Mouse (Mus musculus) kidney, adult 2 months (tissue): Measurements from ENCODE around the gene Fkbp5. TPM values are rescaled to one million over a fixed set of nuclear protein-coding genes. Genes with fewer than 3 reads are reported as not detected.
A peak's percentile ranks its signal among the peaks of the same experiment; 100 is the strongest.
"Not testable (repeated sequence)": the region's sequence is repeated elsewhere in the genome, so short reads cannot be mapped to it uniquely, and the experiment has no call there.

Experiments
- DNase-seq: peaks from one replicate; pipeline ENCODE4 v3.0.0; 2021
- H3K27ac ChIP-seq: fragments of 200-500 bp; 2 replicates; pipeline ENCODE4 v1.5.1; 2012; ENCODE audit warnings: low read depth, low read length, control low read depth, inconsistent platforms; ENCODE audit not compliant: insufficient read depth
- H3K27me3 ChIP-seq: fragments of 200-500 bp; replicated peaks from 2 replicates; pipeline ENCODE4 v1.6.1; 2012; ENCODE audit warnings: mild to moderate bottlenecking, moderate library complexity, low read length, inconsistent platforms; ENCODE audit not compliant: control insufficient read depth, insufficient read depth
- H3K36me3 ChIP-seq: fragments of 200-500 bp; 2 replicates; pipeline ENCODE4 v1.6.1; 2012; ENCODE audit warnings: mild to moderate bottlenecking, moderate library complexity, low read length, inconsistent platforms; ENCODE audit not compliant: control insufficient read depth, insufficient read depth
- H3K4me1 ChIP-seq: fragments of 200-500 bp; 2 replicates; pipeline ENCODE4 v1.6.1; 2011; ENCODE audit warnings: low read length; ENCODE audit not compliant: control insufficient read depth, insufficient read depth
- H3K4me3 ChIP-seq: fragments of 200-500 bp; 2 replicates; pipeline ENCODE4 v1.5.1; 2011; ENCODE audit warnings: mild to moderate bottlenecking, low read depth, low read length, control low read depth; ENCODE audit not compliant: insufficient read depth
- CTCF ChIP-seq: fragments of 200-500 bp; conservative IDR thresholded peaks from 2 replicates; pipeline ENCODE4 v1.5.1; 2011; ENCODE audit warnings: low read depth, mild to moderate bottlenecking, control low read depth, low read length, moderate library complexity, mixed read lengths; ENCODE audit not compliant: insufficient read depth, insufficient read length
- POLR2A ChIP-seq: fragments of 200-500 bp; IDR thresholded peaks from one replicate; pipeline ENCODE4 v1.6.1; 2011; ENCODE audit warnings: low read depth, low read length, control low read depth
- WGBS: fragments of 180-500 bp; shearing (Covaris S2); methylation state at CpG from one replicate; pipeline ENCODE4 v1.1.7; 2018; 5-methylcytosine and 5-hydroxymethylcytosine counted together
- polyA plus RNA-seq: library from polyadenylated mRNA; depleted of rRNA; stranded (reverse); fragments of >200 nt; gene quantifications from 2 replicates; pipeline ENCODE4 v1.2.3, GENCODE M21; 2012

Gene Fkbp5
- polyA plus RNA-seq, 1 experiment = 13.4 TPM

- Histone ChIP-seq H3K27ac (peak overlapping the region; percentile 33; the same call in 1 of the 2 replicates), H3K27me3 (no peaks in the 10 kb centered on the region), H3K4me1 (peaks cover 4% of the 10 kb centered on the region; the same call in 1 of the 2 replicates), H3K4me3 (no peak overlapping the region), H3K36me3 (peaks cover under 1% of the 10 kb centered on the region; the same call in 1 of the 2 replicates)
- TF ChIP-seq POLR2A (no peak), CTCF (no peak)
- DNase-seq = peak; percentile 41
- WGBS = 49% methylated on average over 5 of the region's 5 CpGs
Measured at GRCm38 (mm10) chr17:28408251-28408918, 108.9 kb downstream of the Fkbp5 start.

GRCm38 (mm10) chr17:28407418-28408250, 109.7 kb downstream of the Fkbp5 start:
- peaks cover 4% of the 10 kb centered on the region; the same call in 1 of the 2 replicates for H3K4me1 ChIP-seq
- 30% methylated on average over 15 of the region's 15 CpGs for WGBS
- no peaks in the 10 kb centered on the region; the same call in 1 of the 2 replicates for H3K36me3 ChIP-seq
- no peak overlapping the region for H3K27ac ChIP-seq
- peak; percentile 86 for DNase-seq
- TF ChIP-seq POLR2A (no peak), CTCF (peak; percentile 97; the same call in 1 of the 2 replicates)
- no peak overlapping the region for H3K4me3 ChIP-seq
- H3K27me3 ChIP-seq = no peaks in the 10 kb centered on the region

- TF ChIP-seq POLR2A = no peak
- no peak for TF ChIP-seq CTCF
- H3K4me3 ChIP-seq = no peak overlapping the region
- 91% methylated on average over 7 of the region's 7 CpGs for WGBS
- H3K27ac ChIP-seq = no peak overlapping the region
- peaks cover 4% of the 10 kb centered on the region; the same call in 1 of the 2 replicates for H3K4me1 ChIP-seq
- H3K36me3 ChIP-seq = no peaks in the 10 kb centered on the region; the same call in 1 of the 2 replicates
- no peaks in the 10 kb centered on the region for H3K27me3 ChIP-seq
- DNase-seq = no peak
Measured at GRCm38 (mm10) chr17:28406471-28406870, 110.9 kb downstream of the Fkbp5 start.

GRCm38 (mm10) chr17:28404745-28405144, 112.6 kb downstream of the Fkbp5 start:
- H3K4me3 ChIP-seq, DNase-seq, H3K36me3 ChIP-seq, H3K27me3 ChIP-seq, H3K4me1 ChIP-seq, H3K27ac ChIP-seq: not testable (repeated sequence)
- WGBS = 98% methylated on average over 2 of the region's 2 CpGs

- DNase-seq = no peak
- Histone ChIP-seq H3K4me3 (no peak overlapping the region), H3K27ac (no peak overlapping the region), H3K4me1 (peaks cover 4% of the 10 kb centered on the region; the same call in 1 of the 2 replicates), H3K27me3 (no peaks in the 10 kb centered on the region), H3K36me3 (peaks cover 2% of the 10 kb centered on the region; the same call in 1 of the 2 replicates)
- WGBS = over 99% methylated on average over 11 of the region's 11 CpGs
- TF ChIP-seq POLR2A = no peak
- TF ChIP-seq CTCF = 0 out of 2 replicates have a peak, but pooled peaks have one; percentile 3
Measured at GRCm38 (mm10) chr17:28404301-28404700, 113.0 kb downstream of the Fkbp5 start.

GRCm38 (mm10) chr17:28394994-28395393, 122.3 kb downstream of the Fkbp5 start:
- H3K4me3 ChIP-seq = no peak overlapping the region
- no peak overlapping the region for H3K27ac ChIP-seq
- H3K27me3 ChIP-seq = no peaks in the 10 kb centered on the region
- H3K4me1 ChIP-seq = no peaks in the 10 kb centered on the region
- no peak for DNase-seq
- TF ChIP-seq CTCF (no peak), POLR2A (no peak)
- H3K36me3 ChIP-seq = no peaks in the 10 kb centered on the region; the same call in 1 of the 2 replicates
- WGBS = 93% methylated on average over 7 of the region's 7 CpGs

GRCm38 (mm10) chr17:28394051-28394765, 123.1 kb downstream of the Fkbp5 start:
- no peaks in the 10 kb centered on the region for H3K27me3 ChIP-seq
- TF ChIP-seq POLR2A (no peak), CTCF (no peak)
- 69% methylated on average over 15 of the region's 15 CpGs for WGBS

More at GRCm38 (mm10) chr17:28394051-28394765, 123.1 kb downstream of the Fkbp5 start:
- Histone ChIP-seq H3K36me3 (no peaks in the 10 kb centered on the region; the same call in 1 of the 2 replicates), H3K4me1 (no peaks in the 10 kb centered on the region), H3K27ac (no peak overlapping the region), H3K4me3 (no peak overlapping the region)
- no peak for DNase-seq
